Mouse (Mus musculus) hindbrain, embryonic 14.5 days (tissue): ENCODE results near the gene Adamts3. TPM values are rescaled to one million over a fixed set of nuclear protein-coding genes. Genes with fewer than 3 reads are reported as not detected.

Experiments used
- ATAC-seq: fragments of 200-750 bp; cut with Nextera tagmentation; 2 replicates; pipeline ENCODE4 v1.8.0; 2017; ENCODE audit warnings: moderate number of reproducible peaks, mild to moderate bottlenecking, moderate TSS enrichment, moderate library complexity; ENCODE audit not compliant: low FRiP score
- DNase-seq: peaks from one replicate; pipeline ENCODE4 v3.0.0-alpha.2; 2015; ENCODE audit warnings: low spot score
- H3K27ac ChIP-seq: fragments of 300-500 bp; sonication (generic); 2 replicates; pipeline ENCODE4 v1.5.1; 2014; ENCODE audit warnings: mild to moderate bottlenecking, moderate library complexity
- H3K27me3 ChIP-seq: fragments of 300-500 bp; sonication (generic); 2 replicates; pipeline ENCODE4 v1.6.1; 2014; ENCODE audit warnings: mild to moderate bottlenecking, low read length, mixed read lengths; ENCODE audit not compliant: control insufficient read depth, insufficient read depth
- H3K36me3 ChIP-seq: fragments of 300-500 bp; sonication (generic); replicated peaks from 2 replicates; pipeline ENCODE4 v1.6.1; 2014; ENCODE audit not compliant: control insufficient read depth, insufficient read depth
- H3K4me1 ChIP-seq: fragments of 300-500 bp; sonication (generic); replicated peaks from 2 replicates; pipeline ENCODE4 v1.6.1; 2014; ENCODE audit warnings: antibody characterized with exemption, low read length, mixed read lengths; ENCODE audit not compliant: control insufficient read depth, insufficient read depth
- H3K4me2 ChIP-seq: fragments of 300-500 bp; sonication (generic); replicated peaks from 2 replicates; pipeline ENCODE4 v1.6.1; 2014; ENCODE audit warnings: mild to moderate bottlenecking, moderate library complexity
- H3K4me3 ChIP-seq: fragments of 300-500 bp; sonication (generic); replicated peaks from 2 replicates; pipeline ENCODE4 v1.5.1; 2014; ENCODE audit warnings: mild to moderate bottlenecking, low read length
- H3K9ac ChIP-seq: fragments of 300-500 bp; sonication (generic); 2 replicates; pipeline ENCODE4 v1.6.1; 2014
- H3K9me3 ChIP-seq: fragments of 300-500 bp; sonication (generic); 2 replicates; pipeline ENCODE4 v1.6.1; 2016; ENCODE audit warnings: low read length; ENCODE audit not compliant: control insufficient read depth
- WGBS: fragments of 180-500 bp; shearing (Covaris S2); extraction: QIAGEN DNeasy Blood & Tissue Kit; methylation state at CpG from one replicate; pipeline ENCODE4 v1.1.7; 2014; 5-methylcytosine and 5-hydroxymethylcytosine counted together
- polyA plus RNA-seq: library from polyadenylated mRNA; unstranded; fragments of >200 nt; fragmentation: Nextera tagmentation; extraction: Ambion mirVana; gene quantifications from 2 replicates; pipeline ENCODE4 v1.2.1, GENCODE M21; 2014

Adamts3 gene
- polyA plus RNA-seq, 1 experiment from 2014 or later: 7.6 TPM

- Histone ChIP-seq H3K36me3 (no peaks in the 10 kb centered on the region), H3K4me2 (no peak overlapping the region), H3K27ac (no peak overlapping the region), H3K27me3 (0 out of 2 replicates have a peak, but pooled peaks cover 5% of the 10 kb centered on the region), H3K9ac (no peak overlapping the region), H3K9me3 (no peaks in the 10 kb centered on the region), H3K4me3 (no peak overlapping the region), H3K4me1 (peaks cover 6% of the 10 kb centered on the region; the same call in 1 of the 2 replicates)
- WGBS: 60% methylated on average over 4 of the region's 4 CpGs
- DNase-seq: no peak
- no peak for ATAC-seq
These were observed 1.9 kb upstream of the Adamts3 start for GRCm38 (mm10) chr5:89884991-89885390.

- peak overlapping the region; percentile 83 for H3K4me3 ChIP-seq
- 0 out of 2 replicates have a peak, but pooled peaks cover 5% of the 10 kb centered on the region for H3K27me3 ChIP-seq
- ATAC-seq (no peak; the same call in 1 of the 2 replicates), DNase-seq (no peak)
- no peaks in the 10 kb centered on the region for H3K36me3 ChIP-seq
- peak overlapping the region; percentile 98 for H3K4me2 ChIP-seq
- peak overlapping the region; percentile 79 for H3K9ac ChIP-seq
- H3K9me3 ChIP-seq: no peaks in the 10 kb centered on the region
- 5% methylated on average over 8 of the region's 8 CpGs for WGBS
- peaks cover 6% of the 10 kb centered on the region; the same call in 1 of the 2 replicates for H3K4me1 ChIP-seq
- H3K27ac ChIP-seq: no peak overlapping the region
These were observed 722 bp upstream of the Adamts3 start for GRCm38 (mm10) chr5:89883908-89884204.

- H3K36me3 ChIP-seq: no peaks in the 10 kb centered on the region
- ATAC-seq (peak; percentile 67), DNase-seq (no peak)
- peak overlapping the region; percentile 79 for H3K9ac ChIP-seq
- peak overlapping the region; percentile 98 for H3K4me2 ChIP-seq
- no peaks in the 10 kb centered on the region for H3K9me3 ChIP-seq
- no peak overlapping the region for H3K27ac ChIP-seq
- H3K4me1 ChIP-seq: peaks cover 6% of the 10 kb centered on the region; the same call in 1 of the 2 replicates
- H3K4me3 ChIP-seq: peak overlapping the region; percentile 83
- under 1% methylated on average over 32 of the region's 35 CpGs for WGBS
- 0 out of 2 replicates have a peak, but pooled peaks cover 5% of the 10 kb centered on the region for H3K27me3 ChIP-seq
These were observed 921 bp downstream of the Adamts3 start for GRCm38 (mm10) chr5:89882091-89882734.

GRCm38 (mm10) chr5:89881425-89881824 lies 1.7 kb downstream of the Adamts3 start:
- Histone ChIP-seq H3K27me3 (0 out of 2 replicates have a peak, but pooled peaks cover 5% of the 10 kb centered on the region), H3K4me2 (peak overlapping the region; percentile 98), H3K36me3 (no peaks in the 10 kb centered on the region), H3K9ac (no peak overlapping the region), H3K27ac (no peak overlapping the region), H3K9me3 (no peaks in the 10 kb centered on the region), H3K4me1 (peaks cover 6% of the 10 kb centered on the region; the same call in 1 of the 2 replicates), H3K4me3 (peak overlapping the region; percentile 83; the same call in 1 of the 2 replicates)
- WGBS: 53% methylated on average over 4 of the region's 4 CpGs
- ATAC-seq: no peak
- no peak for DNase-seq

DNA sequence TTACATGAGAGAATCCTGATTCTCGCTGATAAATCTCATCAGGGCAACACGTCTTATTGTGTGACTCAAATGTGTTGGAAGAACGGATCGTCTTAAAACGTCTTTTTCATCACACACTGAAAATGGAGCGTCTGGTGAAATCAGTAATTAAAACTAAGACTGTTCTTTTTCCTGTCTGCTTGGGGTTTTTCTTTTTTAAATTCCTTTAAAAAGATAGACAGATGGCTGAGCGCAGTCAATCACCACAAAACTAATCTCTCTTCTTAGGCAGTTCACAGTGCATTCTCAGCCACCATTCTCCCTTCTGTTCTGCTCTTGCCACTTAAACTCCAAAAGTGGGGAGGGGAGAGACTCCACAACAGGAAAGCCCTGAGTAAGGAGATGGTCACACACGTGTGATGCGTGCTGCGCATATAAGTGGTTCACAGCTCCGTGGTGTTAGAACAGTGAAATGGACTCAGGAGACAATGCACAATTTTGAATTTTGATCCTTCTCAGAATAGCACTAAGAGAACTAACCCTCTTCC lies 4.2 kb downstream of the Adamts3 start:
- H3K4me2 ChIP-seq: no peak overlapping the region
- no peak overlapping the region for H3K27ac ChIP-seq
- no peak for ATAC-seq
- 78% methylated on average over 11 of the region's 11 CpGs for WGBS
- H3K9me3 ChIP-seq: no peaks in the 10 kb centered on the region
- no peak overlapping the region for H3K4me3 ChIP-seq
- H3K36me3 ChIP-seq: no peaks in the 10 kb centered on the region
- peaks cover 6% of the 10 kb centered on the region; the same call in 1 of the 2 replicates for H3K4me1 ChIP-seq
- 0 out of 2 replicates have a peak, but pooled peaks cover 5% of the 10 kb centered on the region for H3K27me3 ChIP-seq
- no peak overlapping the region for H3K9ac ChIP-seq
- no peak for DNase-seq

GRCm38 (mm10) chr5:89872661-89873060 lies 10.5 kb downstream of the Adamts3 start:
- H3K4me3 ChIP-seq: no peak overlapping the region
- WGBS: 65% methylated on average over 2 of the region's 2 CpGs
- no peaks in the 10 kb centered on the region for H3K4me1 ChIP-seq
- ATAC-seq (no peak), DNase-seq (no peak)
- no peak overlapping the region for H3K4me2 ChIP-seq
- no peak overlapping the region for H3K9ac ChIP-seq
- H3K9me3 ChIP-seq: no peaks in the 10 kb centered on the region
- H3K27me3 ChIP-seq: no peaks in the 10 kb centered on the region
- H3K27ac ChIP-seq: no peak overlapping the region
- H3K36me3 ChIP-seq: no peaks in the 10 kb centered on the region

GRCm38 (mm10) chr5:89859603-89860002 lies 23.5 kb downstream of the Adamts3 start:
- no peak for ATAC-seq
- 89% methylated on average over 4 of the region's 4 CpGs for WGBS

GRCm38 (mm10) chr5:89858837-89859236 lies 24.3 kb downstream of the Adamts3 start:
- WGBS: 93% methylated on average over 1 of the region's 1 CpGs

More at GRCm38 (mm10) chr5:89859603-89860002, 23.5 kb downstream of the Adamts3 start:
- no peak for DNase-seq
- Histone ChIP-seq H3K9me3 (no peaks in the 10 kb centered on the region), H3K9ac (no peak overlapping the region), H3K4me2 (no peak overlapping the region), H3K27me3 (no peaks in the 10 kb centered on the region), H3K27ac (no peak overlapping the region), H3K36me3 (no peaks in the 10 kb centered on the region), H3K4me3 (no peak overlapping the region), H3K4me1 (no peaks in the 10 kb centered on the region)

GRCm38 (mm10) chr5:89846551-89846950 lies 36.6 kb downstream of the Adamts3 start:
- Histone ChIP-seq H3K4me2 (no peak overlapping the region), H3K4me1 (no peaks in the 10 kb centered on the region; the same call in 1 of the 2 replicates), H3K4me3 (no peak overlapping the region), H3K36me3 (no peaks in the 10 kb centered on the region), H3K9ac (no peak overlapping the region), H3K27ac (no peak overlapping the region), H3K27me3 (no peaks in the 10 kb centered on the region), H3K9me3 (no peaks in the 10 kb centered on the region)
- DNase-seq (peak; percentile 33), ATAC-seq (no peak)
- 32% methylated on average over 1 of the region's 1 CpGs for WGBS

More at GRCm38 (mm10) chr5:89858837-89859236, 24.3 kb downstream of the Adamts3 start:
- Histone ChIP-seq H3K4me1 (no peaks in the 10 kb centered on the region), H3K36me3 (no peaks in the 10 kb centered on the region), H3K4me2 (no peak overlapping the region), H3K27me3 (no peaks in the 10 kb centered on the region), H3K4me3 (no peak overlapping the region), H3K27ac (no peak overlapping the region), H3K9ac (no peak overlapping the region), H3K9me3 (no peaks in the 10 kb centered on the region)
- no peak for ATAC-seq
- DNase-seq: no peak
